Mouse (Mus musculus) granulocyte monocyte progenitor cell, adult 5-6 weeks (primary cell): ENCODE data around the gene Gadd45a. TPM values are rescaled to one million over a fixed set of nuclear protein-coding genes. Genes with fewer than 3 reads are reported as not detected.

ENCODE experiments used
- ATAC-seq: replicated peaks from 2 replicates; pipeline ENCODE4 v1.8.0; 2016; ENCODE audit warnings: mild to moderate bottlenecking, moderate TSS enrichment, inconsistent platforms; ENCODE audit not compliant: poor library complexity, severe bottlenecking
- total RNA-seq, 2 experiments: library from RNA; stranded (forward) in 1 of 2; stranded (reverse) in 1 of 2; fragments of 200-712, 200-1000 nt in 1 of 2; fragments of >200 nt in 1 of 2; fragmentation: Nextera tagmentation in 1 of 2; gene quantifications; 2 replicates each; pipeline ENCODE4 v1.2.3; 2014 to 2017

The Gadd45a gene
- total RNA-seq (2014; fragmentation: Nextera tagmentation) (6.2 and 12.7 TPM in 2 replicates), total RNA-seq (2017) (52.5 and 66.5 TPM in 2 replicates)

DNA sequence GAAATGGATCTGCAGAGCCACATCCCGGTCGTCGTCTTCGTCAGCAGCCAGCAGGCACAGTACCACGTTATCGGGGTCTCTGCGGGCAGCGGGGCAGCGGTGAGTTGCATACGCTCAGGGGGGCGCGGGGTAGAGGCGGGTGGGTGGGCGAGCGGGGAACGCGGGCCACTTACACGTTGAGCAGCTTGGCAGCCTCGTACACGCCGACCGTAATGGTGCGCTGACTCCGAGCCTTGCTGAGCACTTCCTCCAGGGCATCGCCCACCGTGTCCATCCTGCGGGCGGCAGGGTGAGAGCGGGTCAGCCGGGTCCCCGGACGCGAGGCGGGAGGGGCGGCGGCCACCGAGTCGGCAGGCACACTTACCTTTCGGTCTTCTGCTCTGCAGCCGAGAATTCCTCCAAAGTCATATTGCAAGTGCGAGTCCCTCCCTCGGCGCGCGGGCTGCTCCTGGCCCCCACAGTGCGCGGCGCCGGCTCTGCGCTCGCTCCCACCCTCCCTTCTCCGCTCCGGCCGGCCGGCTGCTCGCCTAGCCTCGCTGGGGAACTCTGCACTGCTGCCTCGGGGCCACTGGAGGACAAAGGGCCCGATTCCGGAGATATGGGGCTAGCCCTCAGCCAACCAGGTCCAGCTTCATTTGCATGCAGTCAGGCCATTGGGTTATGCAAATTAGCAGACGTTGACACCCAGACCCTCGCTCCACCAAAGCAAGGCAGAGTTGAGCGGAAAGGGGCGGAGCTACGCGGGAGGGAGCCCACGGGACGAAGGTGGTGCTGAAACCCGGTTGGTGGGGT is at the start of gene Gadd45a:
TSS of gene Gadd45a (minus strand) at position 621 of the 792 bp plus-strand sequence.
- peak; percentile 75 for ATAC-seq

DNA sequence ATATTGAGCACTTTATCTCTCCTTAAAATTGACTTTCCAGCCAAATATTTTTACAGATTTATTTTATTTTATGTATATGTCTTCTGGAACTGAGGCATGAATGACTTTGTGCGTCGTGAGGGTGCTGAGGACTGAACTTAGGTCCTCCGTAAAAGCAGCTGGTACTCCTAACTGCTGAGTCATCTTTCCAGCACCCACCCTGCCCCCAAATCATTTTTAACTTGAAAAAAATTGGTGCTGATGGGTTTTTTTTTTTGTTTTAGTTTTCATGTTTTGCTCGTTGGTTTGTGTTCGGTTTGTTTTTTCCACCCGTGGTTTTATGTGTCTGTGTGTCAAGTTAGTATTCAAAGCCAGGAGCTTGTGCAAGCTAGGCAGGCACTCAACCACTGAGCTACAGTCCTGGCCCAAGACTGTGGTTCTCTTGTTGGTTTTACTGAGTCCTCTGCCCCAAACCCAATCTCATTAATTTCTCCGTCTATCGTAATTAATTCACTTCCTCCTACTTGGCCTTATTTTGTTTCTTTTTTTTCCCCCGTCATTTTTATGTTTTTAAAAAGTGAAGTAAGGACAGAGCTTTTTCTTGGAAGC is 48.7 kb upstream of the Gadd45a start:
- peak; percentile 61 for ATAC-seq

DNA sequence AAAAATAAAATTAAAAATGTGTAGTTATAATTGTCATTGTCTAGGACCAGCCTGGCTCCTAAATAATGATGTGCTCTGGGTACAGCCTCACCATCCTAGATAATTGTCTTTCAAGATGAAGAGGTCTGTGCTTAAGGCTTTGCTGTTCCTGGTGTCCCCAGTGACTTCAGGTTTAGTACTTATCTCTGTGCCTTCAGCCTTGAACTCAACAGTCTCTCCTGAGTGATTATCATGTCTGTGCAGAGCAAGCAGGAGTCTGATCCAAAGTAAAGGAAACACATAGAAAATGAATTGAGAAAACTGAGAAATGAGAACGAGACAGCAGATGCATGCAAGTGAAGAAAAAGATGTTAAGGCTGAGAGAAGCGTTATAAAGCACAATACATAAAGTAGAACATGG is 47.2 kb upstream of the Gadd45a start:
- no peak for ATAC-seq

DNA sequence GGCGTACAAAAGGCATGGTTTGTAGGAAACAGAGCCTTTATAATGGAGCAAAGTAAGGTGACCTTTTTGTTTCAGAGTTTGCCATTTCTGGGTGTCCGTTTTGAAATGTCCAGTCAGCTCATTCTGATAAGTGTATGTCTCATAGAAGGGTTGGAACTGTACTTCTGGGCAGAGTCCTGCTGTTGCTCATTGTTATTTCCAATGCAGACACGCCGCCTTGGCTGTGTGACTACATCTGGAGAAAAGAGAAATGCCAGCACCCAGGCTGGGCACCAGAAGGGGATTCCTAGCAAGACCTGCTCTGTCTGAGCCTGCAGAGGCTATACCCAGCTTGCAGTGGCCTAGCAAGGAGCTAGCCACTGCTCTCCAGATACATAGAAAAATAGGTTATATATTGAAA is 43.9 kb upstream of the Gadd45a start:
- ATAC-seq, result no peak

DNA sequence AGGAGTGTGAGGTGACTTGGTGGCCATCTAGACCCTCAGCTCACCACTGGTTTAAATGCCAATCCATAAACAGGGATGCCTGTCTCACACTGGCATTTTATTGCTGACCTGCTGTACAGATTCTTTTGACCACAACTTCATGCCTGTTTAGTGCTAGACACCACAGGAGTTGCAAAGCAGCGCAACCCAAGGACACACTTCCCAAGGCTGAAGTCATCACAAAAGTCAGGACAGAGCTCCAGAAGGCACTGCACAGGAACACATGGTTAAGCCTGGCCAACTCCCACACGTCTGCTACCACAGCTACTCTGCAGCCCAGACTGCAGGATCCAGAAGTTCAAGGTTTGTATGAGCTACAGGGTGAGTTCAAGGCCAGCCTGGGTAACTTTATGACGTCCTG is 40.8 kb upstream of the Gadd45a start:
- no peak for ATAC-seq

- ATAC-seq, result no peak
Observed at GRCm38 (mm10) chr6:67077477-67077876, 40.2 kb upstream of the Gadd45a start.

DNA sequence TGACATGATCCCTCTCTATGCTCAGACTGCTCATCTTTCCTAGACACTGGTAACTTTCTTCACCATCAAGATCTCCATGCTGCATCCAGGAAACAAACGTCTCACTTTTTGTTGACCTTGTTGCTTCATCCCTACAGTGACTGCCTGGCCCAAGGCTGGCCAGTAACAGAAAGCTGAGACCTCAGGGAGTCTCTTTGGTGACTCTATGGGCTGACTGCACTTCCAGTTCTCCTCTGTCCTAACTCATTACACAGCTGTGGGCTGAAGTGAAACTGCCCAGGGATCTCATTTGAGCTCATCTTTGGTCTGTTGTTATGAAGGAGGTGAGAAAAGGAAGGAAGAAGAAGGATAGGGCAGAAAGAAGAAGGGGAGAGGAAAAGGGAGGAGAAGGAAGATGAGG is 39.1 kb upstream of the Gadd45a start:
- peak; percentile 75 for ATAC-seq

DNA sequence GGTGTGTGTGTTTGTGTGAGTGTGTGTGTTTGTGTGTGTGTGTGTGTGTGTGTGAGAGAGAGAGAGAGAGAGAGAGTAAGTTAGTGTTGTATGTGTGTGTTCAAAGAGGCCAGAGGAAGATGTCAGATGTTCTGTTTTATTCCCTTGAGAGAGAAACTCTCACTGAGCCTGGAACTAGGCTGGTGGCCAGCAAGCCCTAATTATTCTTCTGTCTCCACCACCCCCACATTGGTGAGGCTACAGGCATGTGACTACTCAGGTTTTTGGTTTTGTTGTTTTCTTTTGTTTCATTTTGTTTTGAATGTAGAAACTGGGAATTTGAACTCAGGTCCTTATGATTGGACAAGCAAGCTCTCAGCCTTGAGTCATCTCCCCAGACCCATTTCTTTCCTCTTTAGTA is 37.6 kb upstream of the Gadd45a start:
- ATAC-seq, result no peak

- peak; percentile 73 for ATAC-seq
Observed at GRCm38 (mm10) chr6:67073929-67074328, 36.7 kb upstream of the Gadd45a start.

DNA sequence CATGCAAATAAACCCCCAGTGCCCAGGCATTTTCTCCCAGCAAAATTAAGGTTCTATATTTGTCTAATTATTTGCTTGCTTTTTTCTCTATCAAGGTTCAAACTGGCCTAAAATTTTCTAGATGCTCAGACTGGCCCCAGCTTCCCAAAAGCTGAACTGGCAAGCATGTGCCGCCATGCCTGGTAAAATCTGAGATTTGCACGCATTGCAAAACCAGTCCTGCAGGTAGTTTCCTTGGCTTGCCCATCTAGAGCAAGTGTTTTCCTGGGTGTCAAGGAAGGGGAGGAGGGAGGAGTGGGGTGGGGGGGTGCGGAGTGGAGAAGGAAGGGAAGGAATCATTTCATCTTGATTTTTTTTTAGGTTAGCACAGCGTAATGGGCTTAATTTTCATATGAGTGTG is 36.2 kb upstream of the Gadd45a start:
- ATAC-seq, result no peak

- no peak for ATAC-seq
Observed at GRCm38 (mm10) chr6:67071615-67072014, 34.4 kb upstream of the Gadd45a start.

- peak; percentile 8 for ATAC-seq
Observed at GRCm38 (mm10) chr6:67069800-67070315, 32.6 kb upstream of the Gadd45a start.

GRCm38 (mm10) chr6:67069219-67069762 is 32.0 kb upstream of the Gadd45a start:
- ATAC-seq, result peak; percentile 92

GRCm38 (mm10) chr6:67060057-67060456 is 22.8 kb upstream of the Gadd45a start:
- peak; percentile 43 for ATAC-seq

GRCm38 (mm10) chr6:67057991-67058696 is 20.9 kb upstream of the Gadd45a start:
- ATAC-seq, result no peak

DNA sequence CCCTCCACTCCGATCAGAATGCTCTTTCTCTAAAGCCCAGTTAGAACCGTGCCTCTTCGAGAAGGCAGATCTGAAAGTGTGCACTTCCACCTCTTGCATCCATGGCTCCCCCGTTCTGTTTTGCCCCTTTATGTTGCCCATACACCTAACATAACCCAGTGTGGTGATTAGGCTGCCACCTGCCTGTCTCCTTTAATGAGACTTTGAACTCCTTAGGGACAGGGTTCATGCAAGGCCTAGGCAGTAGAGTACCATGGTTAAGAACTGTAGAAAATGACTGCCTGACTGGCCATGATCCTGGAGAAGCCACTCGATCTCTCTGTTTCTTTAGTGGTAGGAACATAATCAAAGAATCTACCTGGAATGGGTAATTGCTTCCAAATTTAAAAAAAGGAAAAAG is 20.3 kb upstream of the Gadd45a start:
- no peak for ATAC-seq

- peak; percentile 19 for ATAC-seq
Observed at GRCm38 (mm10) chr6:67056889-67057564, 19.8 kb upstream of the Gadd45a start.

GRCm38 (mm10) chr6:67056108-67056888 is 19.0 kb upstream of the Gadd45a start:
- ATAC-seq, result peak; percentile 85

DNA sequence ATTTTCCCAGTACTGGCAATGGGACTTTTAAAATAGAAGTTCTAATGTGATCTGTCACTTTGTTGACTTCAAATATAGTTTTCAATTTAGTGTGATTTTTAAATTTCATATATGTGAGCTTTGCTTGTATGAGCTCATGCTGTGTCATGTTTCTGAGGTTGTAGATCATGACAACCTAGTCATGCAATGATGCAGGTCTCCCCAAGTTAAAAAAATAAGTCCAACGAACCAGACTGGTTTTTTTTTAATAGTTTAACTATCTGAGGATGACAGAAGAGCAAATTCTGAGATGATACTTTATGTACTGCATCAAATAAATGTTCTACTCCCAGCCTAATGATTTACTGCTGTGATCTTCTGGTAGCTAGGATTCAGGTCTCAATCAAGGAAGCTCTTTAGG is 12.8 kb upstream of the Gadd45a start:
- ATAC-seq, result no peak

GRCm38 (mm10) chr6:67049695-67050038 is 12.4 kb upstream of the Gadd45a start:
- no peak for ATAC-seq
